Mouse (Mus musculus) lung, postnatal 4 days (tissue): ENCODE results near the gene Foxp1.

ENCODE experiments used
- DNase-seq, 2 experiments: peaks; one replicate each; pipeline ENCODE4 v3.0.0; 2021

The Foxp1 gene

DNA sequence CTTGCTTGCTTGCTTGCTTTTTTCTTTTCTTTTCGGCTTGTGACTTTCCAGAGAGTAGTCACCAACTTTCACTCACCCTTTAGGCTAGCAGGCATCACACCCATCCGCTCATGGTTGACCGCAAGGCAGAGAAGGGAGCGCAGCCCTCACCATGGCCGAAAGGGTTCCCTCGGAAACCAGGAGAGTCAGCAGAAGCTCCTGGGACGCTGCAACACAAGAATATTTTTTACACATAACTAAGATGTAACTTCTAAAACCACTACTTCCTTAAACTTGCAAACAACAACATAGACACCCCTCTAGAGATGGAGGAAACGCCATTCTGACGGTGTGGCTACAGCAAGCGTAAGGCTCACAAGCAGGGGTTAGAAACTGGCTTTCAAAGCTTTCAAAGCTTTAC lies 87.4 kb downstream of the Foxp1 start:
- DNase-seq: peak in 1 of 2 experiments; percentile 30

- no peak for DNase-seq
These were observed 89.5 kb downstream of the Foxp1 start for GRCm38 (mm10) chr6:99433006-99433405.

DNA sequence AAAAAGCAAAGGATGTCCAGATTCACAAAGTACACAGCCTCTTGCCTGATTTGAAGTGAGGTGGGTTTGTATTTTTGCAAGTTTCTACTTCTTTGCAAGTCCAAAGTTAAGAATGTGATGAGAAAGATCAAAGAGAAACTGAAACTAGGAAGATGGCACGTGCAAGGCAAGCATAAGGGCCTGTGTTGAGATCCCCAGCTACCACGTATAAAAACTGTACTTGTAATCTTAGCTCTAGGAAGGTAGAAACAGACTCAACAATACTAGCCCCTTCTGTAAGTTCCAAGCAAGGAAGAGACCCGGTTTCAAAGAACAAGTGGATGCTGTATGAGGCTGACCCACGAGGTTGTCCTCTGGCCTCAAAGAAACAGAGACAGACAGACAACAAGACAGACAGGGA lies 90.6 kb downstream of the Foxp1 start:
- DNase-seq: no peak

GRCm38 (mm10) chr6:99430560-99430959 lies 92.0 kb downstream of the Foxp1 start:
- DNase-seq: no peak

DNA sequence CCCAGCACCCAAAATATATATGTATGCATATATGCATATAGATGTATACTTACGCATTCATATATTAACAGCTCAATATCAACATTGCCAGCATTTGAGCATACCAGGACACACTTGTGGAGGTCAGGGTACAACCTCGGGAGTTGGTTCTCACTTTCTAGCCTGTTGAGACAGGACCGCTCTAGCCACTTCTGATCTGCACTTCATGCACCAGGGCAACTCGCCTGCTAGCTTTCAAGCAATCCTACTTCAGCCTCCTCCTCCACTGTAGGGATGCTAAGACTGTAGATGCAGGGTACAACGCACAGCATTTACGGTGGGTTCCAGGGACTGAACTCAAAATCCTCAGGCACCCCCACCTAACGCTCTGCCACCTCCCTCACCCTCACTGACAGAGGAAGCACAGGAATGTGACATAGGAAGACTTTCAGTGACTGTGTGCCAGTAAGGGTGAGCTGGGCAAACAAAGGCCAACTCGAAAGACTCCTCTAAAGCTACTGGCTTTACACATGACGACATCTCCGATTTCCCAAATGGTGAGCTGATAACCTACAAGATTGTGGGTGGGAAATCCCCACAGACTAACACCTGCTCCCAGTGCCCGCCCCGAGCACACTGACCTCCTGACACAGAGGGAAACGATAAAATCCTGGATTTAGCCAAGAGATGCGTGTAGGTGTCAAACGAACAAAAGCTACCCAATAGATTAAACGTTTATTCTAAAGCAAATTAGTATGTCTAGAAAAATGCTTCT lies 93.0 kb downstream of the Foxp1 start:
- DNase-seq: no peak

DNA sequence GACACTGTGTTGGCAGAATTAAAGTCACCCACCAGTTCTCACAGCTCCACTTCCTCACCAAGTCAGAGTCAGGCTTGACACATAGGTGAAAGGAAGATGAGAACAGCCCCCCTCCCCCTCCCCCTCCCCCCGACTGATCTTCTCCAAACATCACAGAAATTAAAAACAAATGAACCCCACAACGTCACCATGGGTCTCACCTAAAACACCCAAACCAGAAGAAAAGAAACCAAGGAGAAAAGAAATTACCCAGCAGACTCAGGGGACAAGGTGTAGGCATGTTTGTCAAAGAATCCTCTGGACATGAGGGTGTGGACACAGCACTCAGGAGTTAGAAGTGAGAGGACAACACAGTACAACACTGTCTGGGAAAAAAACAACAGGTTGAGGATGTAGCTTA lies 93.6 kb downstream of the Foxp1 start:
- DNase-seq: no peak

DNA sequence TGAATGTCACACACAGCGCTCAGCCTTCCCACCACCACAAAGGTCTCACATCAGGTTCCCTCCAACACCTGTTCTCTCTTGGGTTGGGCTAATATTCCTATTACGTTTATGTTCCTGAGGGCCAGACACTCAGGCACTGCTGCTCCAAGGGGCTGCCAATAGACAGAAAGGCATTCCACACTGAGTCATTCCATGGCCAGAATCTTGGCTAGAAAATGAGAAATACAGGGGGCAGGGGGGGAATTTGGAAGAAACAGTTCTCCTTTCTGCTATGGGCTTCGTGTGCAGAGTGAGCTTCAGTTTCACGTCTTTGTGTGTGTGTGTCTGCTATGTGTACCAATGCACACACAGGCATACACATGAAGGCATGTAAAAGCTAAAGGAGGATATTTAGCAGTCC lies 95.2 kb downstream of the Foxp1 start:
- no peak for DNase-seq

DNA sequence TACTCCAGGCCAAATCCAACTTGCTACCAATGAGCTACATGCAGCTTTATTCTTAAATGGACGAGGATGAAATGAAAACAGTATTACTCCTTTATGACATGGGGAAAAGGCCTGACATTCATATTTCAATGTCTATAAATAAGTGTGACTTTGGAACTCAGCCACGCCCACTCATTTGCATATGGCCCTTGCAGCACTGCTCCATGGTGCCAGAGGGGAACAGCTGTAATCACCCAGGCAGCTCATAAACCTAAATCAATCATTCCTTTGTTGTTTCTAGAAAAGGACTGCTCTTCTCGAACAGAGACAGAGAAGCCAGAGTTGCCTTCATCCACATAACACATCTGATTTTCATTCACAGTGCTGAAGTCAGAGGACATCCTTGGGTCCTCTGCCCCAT lies 97.5 kb downstream of the Foxp1 start:
- DNase-seq: no peak

DNA sequence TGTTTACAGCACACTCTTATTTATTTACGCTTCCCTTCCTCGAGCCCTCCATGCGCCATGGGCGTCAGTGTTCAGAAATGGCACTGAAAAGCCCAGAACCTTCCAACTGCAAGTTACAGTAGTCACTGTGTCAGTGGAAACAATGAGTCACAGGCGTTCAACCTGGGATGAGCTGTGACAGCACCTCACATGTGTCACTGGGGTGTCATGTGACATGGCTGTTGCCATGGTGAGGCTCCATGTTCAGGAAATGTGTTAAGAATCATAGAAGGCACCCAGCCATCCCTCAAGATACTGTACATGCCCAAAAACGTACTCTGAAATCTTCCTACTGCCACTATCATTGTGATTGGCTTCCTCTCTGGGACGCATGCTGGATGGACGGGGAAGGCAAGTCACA lies 101.9 kb downstream of the Foxp1 start:
- peak in 1 of 2 experiments; percentile 25 for DNase-seq

GRCm38 (mm10) chr6:99412598-99412997 lies 109.9 kb downstream of the Foxp1 start:
- no peak for DNase-seq

DNA sequence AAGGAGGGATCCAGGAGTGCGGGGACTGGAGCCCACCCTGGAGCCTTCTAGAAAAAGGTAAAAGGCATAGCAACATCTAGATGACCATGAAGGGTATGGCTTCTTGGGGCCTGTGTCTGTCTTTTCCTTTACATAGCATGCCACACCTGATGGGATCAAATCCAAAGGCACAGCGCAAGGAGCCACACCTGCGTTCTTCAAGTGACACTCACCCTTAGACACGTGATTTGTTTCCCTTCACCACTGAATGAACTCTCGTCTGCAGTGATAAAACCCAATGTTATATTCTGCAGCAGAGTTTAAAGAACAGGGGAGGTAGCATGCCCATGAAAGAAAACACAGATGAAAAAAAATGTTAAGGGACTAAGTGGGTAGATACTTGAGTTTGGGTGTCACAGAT lies 112.9 kb downstream of the Foxp1 start:
- DNase-seq: no peak

DNA sequence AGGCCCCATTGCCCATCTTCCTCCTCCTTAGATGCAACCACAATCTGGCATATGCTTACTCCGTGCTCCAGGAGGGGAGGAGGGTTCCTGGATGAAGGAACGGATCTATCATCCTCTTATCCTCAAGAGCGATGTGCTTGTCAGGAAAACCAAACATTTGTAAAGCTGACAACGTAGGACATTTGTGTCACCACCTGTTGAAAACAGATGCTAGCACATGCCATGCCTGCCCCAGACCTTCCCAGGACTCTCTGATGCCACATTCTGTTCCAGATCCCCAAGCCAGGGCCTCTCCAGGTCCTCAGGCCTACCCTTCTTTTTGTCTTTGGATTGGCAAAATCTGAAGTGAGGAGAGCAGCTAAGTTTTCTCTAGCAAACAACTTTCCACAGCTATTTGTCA lies 113.6 kb downstream of the Foxp1 start:
- no peak for DNase-seq

DNA sequence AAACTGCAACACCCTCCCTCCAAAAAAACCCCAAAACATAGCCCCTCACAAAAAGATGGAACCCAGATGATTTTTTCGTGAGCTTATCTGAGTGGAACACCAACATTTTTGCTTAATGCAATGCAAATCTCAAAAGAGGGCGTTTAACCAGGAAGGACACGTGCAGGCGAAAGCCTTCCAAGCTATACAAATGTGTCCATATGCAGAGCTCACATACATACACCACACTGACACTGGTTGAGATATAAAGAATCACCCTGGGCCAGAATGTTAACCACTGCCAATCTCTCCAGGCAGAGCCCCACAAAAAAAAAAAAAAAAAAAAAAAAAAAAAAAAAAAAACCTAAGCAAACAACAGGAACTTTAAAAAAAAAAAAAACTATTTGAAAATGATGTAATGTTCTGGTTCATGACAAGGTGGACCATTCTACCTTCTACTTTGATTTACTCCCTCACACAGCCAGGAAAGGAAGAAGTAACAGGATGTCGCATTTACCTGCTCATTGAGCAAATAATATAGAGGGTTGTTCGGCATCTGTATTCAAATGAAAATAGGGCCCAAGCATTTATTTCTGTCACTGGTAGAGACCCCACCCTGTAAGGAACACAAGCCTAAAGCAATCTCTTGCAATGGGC lies 118.6 kb downstream of the Foxp1 start:
- no peak for DNase-seq

DNA sequence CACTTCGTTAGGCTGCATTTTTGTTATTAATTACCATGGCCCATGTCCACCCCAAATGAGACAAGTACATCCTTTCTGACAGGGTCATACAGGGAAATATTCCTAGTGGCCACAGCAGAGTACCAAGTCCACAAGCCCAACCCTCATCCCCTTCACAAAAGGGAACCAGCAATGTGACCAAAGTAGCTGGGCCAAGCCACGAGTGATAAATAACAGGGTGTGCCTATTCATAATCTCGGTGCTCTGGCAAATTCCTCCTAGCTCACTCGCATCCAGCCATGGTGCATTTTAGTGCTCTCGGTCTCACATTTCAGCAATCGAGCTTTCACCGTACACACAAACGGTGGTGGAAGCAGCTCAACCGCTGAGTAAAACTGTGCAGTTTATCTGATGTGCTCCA lies 119.6 kb downstream of the Foxp1 start:
- DNase-seq: no peak

GRCm38 (mm10) chr6:99402370-99402769 lies 120.2 kb downstream of the Foxp1 start:
- no peak for DNase-seq

DNA sequence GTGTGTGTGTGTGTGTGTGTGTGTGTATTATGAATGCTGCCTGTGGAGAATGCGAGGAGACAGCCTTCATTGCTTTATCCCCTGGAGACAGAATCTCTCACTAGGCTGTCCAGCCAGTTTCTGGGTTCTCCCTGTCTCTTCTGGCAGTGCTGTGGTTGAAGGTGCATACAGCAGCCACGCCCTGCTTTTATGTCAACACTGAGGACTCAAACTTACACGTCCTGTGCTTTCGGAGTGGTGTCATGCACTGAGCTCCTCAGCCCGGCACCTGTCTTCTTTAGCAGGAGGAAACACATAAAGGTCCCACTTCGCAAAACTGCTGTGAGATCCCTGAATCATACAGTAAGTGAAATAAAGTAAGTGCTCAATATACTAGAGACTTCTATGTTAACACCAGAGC lies 120.7 kb downstream of the Foxp1 start:
- no peak for DNase-seq

- no peak for DNase-seq
These were observed 121.3 kb downstream of the Foxp1 start for GRCm38 (mm10) chr6:99401211-99401610.

- DNase-seq: no peak
These were observed 126.8 kb downstream of the Foxp1 start for GRCm38 (mm10) chr6:99395745-99396144.

DNA sequence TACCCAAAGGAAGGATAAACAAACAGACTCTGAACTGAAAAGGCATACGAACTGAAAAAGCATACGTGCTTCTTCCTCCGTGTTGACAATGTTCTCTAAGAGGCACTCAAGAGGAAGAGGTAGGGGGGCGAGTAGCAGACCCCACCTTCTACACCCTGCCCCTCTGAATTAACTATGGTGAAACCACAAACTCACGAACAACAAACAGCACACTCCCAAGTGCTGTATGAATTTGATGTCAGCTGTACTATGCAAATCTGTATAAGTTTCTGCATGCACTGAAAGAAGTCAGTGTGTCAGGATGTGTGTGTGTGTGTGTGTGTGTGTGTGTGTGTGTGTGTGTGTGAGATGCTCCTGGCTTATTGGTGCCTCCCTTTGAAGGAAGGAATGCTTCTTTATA lies 127.7 kb downstream of the Foxp1 start:
- no peak for DNase-seq

- no peak for DNase-seq
These were observed 130.0 kb downstream of the Foxp1 start for GRCm38 (mm10) chr6:99392484-99392883.

GRCm38 (mm10) chr6:99388741-99389675 lies 133.5 kb downstream of the Foxp1 start:
- peak; percentile 65 to 77 for DNase-seq

GRCm38 (mm10) chr6:99388023-99388422 lies 134.5 kb downstream of the Foxp1 start:
- no peak for DNase-seq

- peak; percentile 49 to 54 for DNase-seq
These were observed 137.4 kb downstream of the Foxp1 start for GRCm38 (mm10) chr6:99385059-99385604.
